Mouse (Mus musculus): Measurements from ENCODE around the gene Dcun1d5.
"Not testable (repeated sequence)": the region's sequence is repeated elsewhere in the genome, so short reads cannot be mapped to it uniquely, and the experiment has no call there.

Dcun1d5 gene

DNA sequence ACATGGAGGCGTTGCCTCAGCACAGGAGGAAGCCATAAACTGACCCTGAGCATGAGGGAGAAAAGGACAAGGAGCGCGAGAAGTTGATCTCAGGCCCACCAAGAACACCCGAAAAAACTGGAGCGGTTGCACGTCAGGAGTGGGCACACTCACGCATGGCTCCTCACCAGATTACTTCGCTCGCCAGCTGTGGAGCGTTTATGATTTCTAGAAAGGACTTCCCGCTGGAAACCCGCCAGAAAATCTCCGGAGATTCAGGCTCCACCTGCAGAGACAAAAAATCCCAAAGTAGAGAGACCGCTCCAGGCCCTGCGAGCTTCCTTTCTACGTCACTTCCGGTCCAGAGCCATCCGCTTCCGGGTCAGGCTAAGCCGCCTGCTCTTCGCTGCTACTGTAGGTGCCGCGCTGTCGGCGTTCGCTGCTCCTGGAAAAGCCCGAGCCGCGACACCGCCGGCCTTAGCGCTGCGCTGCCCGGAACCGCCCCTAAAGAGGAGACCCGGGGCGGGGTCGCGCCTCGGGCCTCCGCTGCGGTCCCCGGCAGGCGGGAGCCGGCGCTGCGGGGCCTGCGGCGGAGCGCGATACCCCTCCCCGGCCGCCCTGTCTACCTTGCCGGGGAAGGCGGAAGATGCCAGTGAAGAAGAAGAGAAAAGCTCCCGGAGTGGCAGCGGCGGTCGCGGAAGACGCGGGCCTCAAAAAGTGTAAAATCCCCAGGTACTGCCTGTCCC, at the start of gene Dcun1d5, which contains the start of gene Dync2h1:
Gene Dcun1d5, plus strand, starts transcription at position 349 of the 725 bp plus-strand sequence.
Gene Dync2h1, minus strand, starts transcription at position 275 of the 725 bp plus-strand sequence.
- DNase-seq (ENCODE audit: low read depth, low spot score) = peak; percentile 95

DNA sequence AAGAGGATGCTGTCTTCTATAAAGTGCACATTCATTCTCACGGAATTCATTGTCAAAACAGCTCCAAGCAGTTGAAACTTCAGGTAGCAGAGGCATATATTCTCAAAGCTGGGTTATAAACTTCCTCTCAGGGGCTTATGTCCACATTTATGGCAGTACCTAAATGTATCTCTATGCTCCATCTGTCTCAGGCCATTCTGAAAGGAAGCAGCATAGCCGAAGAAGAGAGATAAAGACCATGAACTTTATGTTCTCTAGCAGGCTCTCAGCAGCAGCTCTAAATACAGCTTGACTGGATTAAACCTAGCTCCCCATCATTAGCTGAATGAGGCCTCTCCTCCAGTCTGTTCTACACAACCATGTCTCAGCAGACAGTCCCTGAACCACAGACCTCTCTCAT, 29.9 kb upstream of the Dcun1d5 start:
- no peak for DNase-seq (ENCODE audit: low read depth, low spot score)

DNA sequence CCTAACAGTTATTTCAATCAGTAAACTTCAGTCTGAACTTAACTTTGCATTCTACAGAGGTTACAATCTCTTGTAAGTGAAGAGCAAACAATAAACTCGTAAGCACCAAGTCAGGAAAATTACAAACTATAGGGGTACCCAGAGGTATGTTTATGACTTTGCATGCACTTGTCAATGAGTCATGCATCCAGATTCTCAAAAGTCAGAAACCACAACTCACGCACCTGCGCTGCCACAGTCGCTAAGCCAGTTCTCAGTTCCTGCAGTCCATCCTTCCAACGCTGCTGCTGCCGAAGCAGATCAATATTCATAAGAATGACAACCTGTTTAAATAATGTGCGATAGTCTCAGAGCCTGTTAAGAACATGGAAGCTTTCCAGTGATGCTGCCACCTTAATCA, 25.7 kb upstream of the Dcun1d5 start:
- no peak for DNase-seq (ENCODE audit: low read depth, low spot score)

DNA sequence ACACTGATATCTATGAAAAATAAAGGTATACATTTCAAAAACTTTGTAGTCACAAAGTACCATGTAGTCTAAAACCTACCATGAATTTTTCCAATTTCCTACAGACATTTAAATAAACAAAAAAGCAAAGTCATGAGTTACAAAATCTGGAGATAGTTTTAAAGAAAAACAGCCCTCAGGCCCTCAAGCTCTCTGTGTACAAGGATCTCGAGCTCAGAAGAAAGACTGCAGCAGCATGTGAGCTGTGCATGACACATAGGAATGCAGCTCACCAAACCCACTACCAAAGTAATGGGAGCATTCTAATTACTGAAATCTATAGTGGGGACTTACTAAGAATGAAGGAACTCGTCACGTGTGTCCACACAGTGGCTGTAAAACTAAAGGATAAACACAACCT, 24.6 kb upstream of the Dcun1d5 start:
- no peak for DNase-seq (ENCODE audit: low read depth, low spot score)

DNA sequence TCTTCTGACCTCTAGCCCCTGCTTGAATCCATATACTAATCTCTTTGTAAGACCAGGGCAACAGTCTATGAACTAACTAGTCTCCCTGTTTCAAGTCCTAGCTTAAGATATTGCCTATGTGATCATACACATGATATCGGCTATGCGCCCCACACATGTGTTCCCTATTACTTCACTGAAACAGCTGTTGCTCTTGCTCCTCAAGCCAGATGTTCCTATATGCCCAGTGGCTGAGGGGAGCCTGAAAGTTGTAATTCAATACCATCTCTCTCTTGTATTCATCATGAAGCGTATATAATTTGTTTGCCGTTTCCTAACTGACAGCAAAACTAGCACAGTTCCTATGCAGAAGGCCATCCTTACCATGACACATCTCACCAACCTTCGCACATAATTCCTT, 23.6 kb upstream of the Dcun1d5 start:
- no peak for DNase-seq (ENCODE audit: low read depth, low spot score)

DNA sequence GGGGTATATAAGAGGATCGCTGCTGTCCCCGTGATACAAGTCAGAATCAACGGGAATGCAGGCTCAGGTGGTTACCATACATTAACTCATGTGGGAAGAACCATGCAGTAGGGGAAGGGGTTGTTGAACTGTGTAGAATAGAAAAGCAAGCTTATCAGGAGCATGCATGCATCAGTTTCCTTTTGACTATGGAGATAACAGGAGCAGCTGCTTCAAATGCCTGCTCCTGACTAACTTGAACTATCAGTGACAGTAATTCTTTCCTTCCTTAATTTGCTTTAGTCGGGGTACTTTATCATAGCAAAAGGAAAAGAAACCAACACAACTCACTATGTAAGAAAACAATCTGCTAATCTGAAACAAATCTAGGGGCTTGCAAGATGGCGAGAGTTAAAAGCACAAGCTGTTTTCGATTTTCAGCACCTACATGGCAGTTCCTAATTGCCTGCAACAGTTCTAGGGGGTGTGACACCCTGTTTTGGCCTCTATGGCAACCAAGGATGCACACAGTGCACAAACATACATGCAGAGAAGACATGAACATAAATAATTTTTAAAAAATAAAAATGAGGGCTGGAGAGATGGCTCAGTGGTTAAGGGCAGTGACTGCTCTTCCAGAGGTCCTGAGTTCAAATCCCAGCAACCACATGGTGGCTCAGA, 16.9 kb upstream of the Dcun1d5 start:
- no peak for DNase-seq (ENCODE audit: low read depth, low spot score)

DNA sequence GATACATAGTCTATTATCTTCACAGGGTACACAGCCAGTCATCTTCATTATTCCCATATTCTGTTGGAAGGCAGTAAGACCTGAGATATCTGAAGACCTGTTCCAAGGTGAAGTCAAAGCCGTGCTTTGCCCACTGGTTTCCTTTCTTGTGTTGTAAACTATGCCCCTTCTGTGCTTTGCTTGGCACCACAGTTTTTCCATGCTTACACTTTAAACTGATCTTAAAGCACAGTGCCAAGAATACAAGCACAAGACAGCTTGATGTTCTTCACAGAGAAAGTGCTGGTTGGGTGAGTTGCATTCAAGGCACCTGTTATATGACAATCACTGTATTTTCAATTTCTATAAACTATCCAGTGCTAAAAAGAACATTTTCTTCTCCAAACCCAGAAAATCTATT, 10.6 kb upstream of the Dcun1d5 start:
- DNase-seq (ENCODE audit: low read depth, low spot score) = no peak

DNA sequence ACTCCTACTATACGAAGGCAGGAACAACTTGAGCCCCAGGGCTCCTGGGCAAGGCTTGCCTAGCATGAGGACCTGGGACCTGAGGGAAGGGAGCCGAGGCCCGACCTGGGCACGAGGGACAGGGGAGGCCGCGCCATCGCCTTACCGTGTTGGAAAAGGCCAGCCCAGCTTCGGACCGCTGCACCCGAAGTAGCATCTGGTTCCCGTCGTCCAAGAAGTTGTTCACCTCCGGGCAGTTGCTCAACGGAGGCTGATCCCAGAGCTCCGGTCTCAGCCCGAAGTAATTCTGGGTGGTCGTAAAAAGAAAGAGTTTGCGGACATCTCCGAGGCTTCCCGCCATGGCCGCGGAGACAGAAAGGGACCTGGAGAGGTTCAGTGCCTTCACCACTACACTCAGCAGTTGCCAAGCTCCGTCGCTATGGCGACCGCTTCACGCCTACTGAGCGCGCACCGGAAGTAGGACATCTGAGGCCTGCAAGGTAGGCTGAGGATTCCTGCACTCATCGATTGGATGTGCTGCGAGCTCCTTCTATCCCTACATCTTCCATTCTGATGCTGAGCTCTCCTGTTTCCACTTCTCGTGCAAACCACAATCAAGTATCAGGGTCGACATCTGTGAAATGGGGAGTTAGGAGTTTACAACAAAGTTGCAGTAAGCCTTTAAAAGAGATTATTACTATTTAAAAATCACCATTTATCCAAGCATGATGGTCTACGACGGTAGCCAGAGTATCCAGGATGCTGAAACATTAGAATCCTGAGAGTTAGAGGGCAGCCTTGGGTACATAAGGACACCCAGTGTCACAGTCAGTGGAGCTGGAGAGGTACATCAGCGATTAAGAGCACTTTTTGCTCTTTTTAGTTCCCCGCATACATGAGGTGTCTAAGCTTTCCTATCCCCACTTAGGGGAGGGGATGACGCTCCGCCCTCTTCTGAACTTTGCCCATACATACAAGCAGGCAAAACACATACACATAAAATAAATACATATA, 7.4 kb upstream of the Dcun1d5 start:
- DNase-seq (ENCODE audit: low read depth, low spot score) = peak; percentile 94

DNA sequence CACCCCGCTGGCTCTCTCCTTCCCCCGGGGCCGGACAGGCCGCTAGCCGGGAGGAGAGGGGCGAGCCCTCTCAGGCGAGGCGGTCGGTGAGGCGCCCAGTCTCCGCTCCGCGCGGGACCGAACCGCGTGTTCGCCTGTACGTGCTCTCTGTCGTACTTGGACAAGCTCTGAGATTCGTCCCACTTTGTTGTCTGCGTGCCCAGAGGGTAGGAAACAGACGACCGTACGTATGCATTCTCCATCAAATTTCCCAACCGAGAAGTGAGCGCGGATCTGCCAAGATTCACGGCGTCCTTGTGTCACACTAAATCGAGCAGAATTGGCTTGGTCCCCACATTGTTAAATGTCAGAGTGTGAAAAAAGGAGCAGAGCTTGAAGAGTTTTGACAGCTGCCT, 574 bp downstream of the Dcun1d5 start:
- peak; percentile 33 for DNase-seq (ENCODE audit: low read depth, low spot score)

DNA sequence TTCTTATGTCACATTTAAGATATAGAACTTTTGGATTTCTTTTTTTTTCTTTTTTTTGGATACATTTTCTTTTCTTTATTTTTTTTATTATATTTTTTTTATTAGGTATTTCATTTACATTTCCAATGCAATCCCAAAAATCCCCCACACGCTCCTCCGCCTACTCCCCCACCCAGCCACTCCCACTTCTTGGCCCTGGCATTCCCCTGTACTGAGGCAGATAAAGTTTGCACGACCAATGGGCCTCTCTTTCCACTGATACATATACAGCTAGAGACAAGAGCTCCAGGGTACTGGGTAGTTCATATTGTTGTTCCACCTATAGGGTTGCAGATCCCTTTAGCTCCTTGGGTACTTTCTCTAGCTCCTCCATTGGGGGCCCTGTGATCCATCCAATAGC, 6.4 kb downstream of the Dcun1d5 start:
- DNase-seq (ENCODE audit: low read depth, low spot score) = not testable (repeated sequence)

DNA sequence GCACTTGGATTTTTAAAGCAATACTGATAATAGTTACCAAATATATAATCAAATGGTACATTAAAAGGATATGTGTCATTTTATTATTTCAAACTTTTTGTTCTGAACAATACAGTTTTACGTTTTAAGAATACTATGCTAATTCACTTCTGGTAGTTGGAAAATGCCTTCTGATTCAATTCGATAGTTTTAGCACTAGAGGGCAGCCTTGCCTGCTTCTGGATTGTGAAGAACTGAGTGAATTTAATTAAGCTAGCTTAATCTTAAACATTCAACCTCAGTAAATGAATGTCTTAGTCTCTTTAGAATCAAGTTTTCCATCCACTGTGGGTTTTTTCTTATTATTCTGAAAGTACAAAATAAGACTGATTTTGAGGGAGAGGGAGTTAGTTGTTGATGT, 31.9 kb downstream of the Dcun1d5 start:
- peak; percentile 14 for DNase-seq (ENCODE audit: low read depth, low spot score)

DNA sequence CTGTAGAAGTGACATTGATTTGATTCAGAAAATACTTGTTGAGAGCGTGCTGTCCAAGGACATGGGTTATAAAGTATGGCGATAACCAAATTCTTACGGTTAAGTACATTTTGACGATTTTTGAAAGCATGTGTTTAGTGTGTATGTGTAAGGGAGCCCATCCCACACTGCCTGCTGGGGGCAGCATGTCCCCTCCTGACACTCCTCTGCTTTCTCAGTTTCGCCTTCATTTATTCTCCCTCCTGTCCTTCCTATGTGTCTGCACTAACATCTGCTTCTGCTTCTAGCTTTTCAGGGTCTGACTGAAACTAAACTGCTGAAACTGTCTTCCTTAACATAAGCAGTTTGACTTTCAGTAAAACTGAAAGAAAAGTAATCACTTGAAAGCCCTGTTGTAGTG, 36.7 kb downstream of the Dcun1d5 start:
- DNase-seq (ENCODE audit: low read depth, low spot score) = no peak

DNA sequence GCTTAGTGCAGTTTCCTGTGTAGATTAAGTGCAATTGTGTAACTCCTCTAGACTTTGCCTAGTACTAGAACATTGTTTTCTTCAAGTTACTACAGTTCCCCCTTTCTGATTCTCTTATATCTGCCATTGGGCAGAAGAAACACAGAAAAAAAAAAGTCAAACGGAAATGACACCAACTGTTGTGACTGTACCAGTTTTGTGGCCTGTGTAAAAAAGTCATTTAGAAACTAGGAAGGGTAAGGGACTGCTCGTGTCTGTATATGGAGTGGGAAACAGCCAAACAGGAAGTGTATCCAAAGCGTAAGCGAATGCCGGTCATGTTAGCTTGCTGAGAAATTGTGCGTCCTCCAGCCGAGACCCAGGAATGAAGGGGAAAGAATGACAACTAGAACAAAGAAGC, 37.1 kb downstream of the Dcun1d5 start:
- no peak for DNase-seq (ENCODE audit: low read depth, low spot score)

DNA sequence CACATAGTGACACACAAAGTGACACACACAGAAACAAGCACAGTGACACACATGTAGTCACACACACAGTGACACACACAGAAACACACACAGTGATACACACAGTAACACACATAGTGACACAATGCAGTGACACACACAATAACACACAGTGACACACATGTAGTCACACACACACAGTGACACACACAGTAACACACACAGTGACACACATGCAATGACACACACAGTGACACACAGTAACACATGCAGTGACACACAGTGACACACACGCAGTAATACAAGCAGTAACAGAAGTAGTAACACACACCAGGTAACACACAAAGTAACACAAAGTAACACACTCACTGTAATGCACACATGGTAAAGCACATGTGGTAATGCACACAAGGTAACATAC, 54.3 kb downstream of the Dcun1d5 start:
- no peak for DNase-seq (ENCODE audit: low read depth, low spot score)

DNA sequence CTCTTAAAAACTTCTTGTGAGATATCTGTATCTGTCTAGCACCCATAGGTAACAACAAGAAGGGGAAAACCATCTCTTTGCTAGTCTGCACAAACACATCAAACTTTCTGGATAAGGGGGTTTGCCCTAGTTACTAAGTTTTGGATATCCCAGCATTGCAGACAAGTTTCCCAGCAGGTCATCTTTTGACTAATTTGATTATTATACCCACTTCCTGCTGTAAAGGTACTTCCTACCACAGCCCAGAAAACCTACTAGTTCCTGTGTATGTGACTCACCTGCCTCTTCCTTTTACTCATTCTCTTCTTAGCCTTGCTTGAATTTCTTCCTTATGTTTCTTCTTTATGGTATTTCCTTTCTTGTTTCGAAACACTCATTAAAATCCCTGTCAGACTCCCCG, 55.6 kb downstream of the Dcun1d5 start:
- DNase-seq (ENCODE audit: low read depth, low spot score) = no peak

DNA sequence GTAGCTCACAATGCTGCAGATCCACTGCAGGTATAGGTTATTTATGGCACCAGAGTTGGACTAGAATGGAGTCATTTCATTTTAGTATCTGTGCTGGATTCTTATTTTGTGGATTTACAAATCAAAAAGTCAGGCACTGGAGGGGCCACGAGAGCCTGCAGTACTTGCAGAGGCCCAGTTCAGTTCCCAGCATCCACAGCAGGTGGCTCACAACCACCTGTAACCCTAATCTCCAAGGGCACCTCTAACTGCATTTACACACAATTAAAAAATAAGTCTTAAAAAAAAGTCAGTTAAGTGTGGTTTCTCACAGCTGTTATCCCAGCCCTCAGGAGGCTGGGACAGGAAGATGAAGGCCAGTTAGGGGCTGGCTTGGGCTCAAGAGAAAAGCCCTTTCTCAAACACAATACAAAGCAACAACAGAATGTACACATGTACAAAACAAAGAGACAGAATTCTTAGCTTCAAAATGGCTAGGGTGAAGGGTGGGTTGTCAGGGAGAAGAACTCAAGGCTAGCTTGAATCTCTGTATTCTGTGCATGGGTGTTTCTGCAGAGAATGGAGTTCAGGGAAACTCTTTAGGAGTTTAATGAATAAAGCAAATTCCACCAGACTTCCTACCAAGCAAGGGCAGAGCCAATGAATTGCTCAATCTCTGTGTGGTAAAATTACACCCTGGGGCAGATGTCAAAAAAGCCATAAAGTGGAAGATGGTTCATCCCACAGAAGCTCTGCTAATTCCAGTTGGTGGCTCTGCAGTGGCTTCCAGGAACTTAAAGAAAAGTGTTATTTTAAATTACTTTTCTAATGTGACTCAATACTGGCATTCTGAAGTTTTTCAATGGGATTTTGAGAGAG, 68.7 kb downstream of the Dcun1d5 start:
- DNase-seq (ENCODE audit: low read depth, low spot score) = no peak
